Mouse (Mus musculus): Measurements from ENCODE around the gene Tldc2.

Tldc2 gene

GRCm38 (mm10) chr2:157086796-157087195 lies at the start of gene Tldc2:
Gene Tldc2, plus strand, starts transcription at chr2:157087055.
- DNase-seq, result no peak

DNA sequence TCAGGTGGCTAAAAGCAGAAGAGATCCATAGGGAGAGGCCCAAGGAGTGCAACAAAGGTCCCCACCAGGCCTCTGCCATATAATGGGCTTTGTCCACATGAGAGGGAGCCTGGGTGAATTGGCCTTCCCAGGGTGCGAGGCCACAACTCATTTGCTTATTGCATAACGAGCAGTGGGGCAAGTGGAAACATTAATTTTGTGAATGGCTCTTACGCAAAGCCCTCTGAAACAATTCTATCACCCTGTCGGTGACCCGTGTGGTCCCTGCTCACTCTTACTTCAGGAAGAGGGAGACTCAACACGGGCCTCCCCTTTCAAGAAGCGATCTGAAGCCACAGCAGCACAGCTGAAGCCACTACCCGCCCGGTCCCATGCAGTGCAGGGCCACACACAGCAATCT lies 49.6 kb upstream of the Tldc2 start:
- peak in 1 of 2 experiments; percentile 31 for DNase-seq

DNA sequence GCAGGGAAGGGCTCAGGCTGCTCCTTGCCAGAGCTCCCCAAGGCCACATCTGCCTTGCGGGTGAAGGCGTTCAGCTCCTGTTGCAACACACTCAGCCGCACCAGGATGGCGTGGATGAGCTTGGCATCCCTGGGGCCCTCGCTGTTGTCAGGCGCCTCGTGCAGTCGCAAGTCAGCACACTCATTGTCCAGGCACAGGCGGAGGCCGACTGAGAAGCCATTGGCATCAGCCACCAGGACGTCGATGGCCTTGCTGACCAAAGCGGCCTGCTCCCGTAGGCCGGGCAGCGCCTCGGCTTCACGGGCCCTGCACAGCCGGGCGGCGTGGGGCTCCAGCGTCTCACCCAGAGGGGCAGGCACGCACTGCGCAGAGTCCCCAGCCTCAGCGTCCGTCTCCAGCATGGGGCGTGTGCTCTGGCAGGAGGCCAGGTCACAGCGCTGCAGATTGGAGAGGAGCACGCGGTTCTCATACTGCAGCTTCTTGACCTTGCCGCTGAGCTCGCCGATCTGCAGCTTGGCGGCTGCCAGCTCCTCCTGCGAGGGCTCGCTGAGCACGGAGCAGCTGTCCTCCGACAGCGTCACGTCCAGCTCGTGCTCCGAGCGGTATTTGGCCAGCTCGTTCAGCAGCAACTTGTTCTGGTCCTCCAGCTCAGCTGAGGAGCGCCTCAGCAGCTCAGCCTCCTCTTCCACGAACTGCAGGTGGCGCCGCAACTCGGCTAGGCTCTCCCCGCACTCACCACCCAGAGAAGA lies 46.8 kb upstream of the Tldc2 start:
- peak; percentile 63 to 72 for DNase-seq

DNA sequence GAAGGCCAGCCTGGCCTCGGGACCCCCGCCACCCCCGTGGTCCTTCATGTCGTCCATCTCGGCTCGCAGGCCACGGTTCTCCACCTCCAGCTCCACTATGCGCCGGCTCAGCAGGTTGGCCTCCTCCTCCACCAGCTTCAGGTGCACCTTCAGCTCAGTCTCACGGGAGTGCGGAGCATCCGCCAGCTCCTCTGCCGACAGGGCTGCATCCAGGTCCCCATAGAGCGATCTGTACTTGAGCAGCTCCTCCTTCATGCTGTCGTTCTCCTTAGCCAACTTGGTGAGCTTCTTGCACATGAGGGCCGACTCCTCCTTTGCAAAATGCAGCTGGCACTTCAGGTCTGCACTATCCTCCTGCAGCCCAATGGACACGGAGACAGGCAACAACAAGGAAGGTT lies 46.2 kb upstream of the Tldc2 start:
- DNase-seq, result no peak

- peak in 1 of 2 experiments; percentile 31 for DNase-seq
These were observed 45.4 kb upstream of the Tldc2 start for GRCm38 (mm10) chr2:157041421-157041820.

DNA sequence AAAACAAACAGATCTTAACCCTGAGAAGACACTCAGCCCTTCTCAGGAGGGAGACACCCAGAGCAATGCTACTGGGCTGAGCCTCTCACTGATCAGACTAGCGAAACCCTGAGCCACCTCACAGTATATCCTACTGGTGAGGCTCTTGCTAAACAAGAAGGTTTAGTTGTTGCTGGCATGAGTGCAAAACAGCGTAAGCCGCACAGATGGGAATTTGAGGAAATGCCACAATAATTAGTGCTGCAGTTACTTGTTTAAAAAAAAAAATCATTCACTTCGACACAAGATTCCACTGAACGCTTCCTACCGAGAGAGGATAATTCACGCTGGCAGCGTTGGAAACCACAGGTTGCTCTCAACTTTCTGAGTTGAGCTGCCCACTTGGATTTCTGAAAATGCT lies 43.3 kb upstream of the Tldc2 start:
- peak in 1 of 2 experiments; percentile 48 for DNase-seq

GRCm38 (mm10) chr2:157043987-157044386 lies 42.9 kb upstream of the Tldc2 start:
- peak in 1 of 2 experiments; percentile 35 for DNase-seq

DNA sequence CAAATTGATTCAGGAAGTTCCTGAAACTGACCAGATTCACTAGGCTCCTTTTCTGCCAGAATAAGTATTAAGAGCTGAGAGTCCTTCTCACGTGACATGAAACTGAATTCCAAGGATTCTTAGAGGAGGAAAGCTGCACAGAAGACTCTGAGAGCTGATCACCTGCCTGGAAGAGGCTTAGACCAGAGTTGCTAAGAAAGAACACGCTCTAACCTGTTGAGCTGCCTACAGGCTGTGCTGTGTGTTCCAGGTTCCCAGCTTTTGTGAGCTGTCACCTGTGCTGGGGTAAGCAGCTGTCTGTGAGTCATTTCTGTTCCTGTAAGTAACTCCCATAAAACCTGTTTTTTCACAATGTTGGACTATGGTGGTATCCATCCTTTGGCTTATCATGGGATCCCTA lies 40.9 kb upstream of the Tldc2 start:
- no peak for DNase-seq

DNA sequence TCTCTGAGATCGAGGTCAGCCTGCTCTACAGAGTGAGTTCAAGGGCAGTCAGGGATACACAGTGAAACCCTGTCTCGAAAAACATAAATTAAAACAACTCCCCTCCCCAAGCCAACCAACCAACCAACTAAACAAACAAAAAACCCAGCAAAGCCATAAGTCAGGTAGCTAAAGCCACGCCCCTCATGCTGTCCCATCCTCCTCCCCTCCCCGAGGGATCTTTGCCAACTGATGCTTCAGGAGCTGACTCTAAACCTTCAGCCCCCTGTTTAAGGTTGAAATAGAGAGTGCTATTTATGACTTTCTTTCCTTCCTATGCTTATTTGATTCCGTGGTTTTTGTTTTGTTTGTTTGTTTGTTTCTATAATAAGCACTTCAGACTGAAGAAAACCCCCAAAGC lies 39.9 kb upstream of the Tldc2 start:
- DNase-seq, result peak in 1 of 2 experiments; percentile 38

GRCm38 (mm10) chr2:157048395-157049181 lies 38.3 kb upstream of the Tldc2 start:
- peak; percentile 67 to 71 for DNase-seq

GRCm38 (mm10) chr2:157049831-157050243 lies 37.0 kb upstream of the Tldc2 start:
- DNase-seq, result peak in 1 of 2 experiments; percentile 53

- DNase-seq, result no peak
These were observed 34.4 kb upstream of the Tldc2 start for GRCm38 (mm10) chr2:157052448-157052847.

GRCm38 (mm10) chr2:157053124-157053523 lies 33.7 kb upstream of the Tldc2 start:
- no peak for DNase-seq

DNA sequence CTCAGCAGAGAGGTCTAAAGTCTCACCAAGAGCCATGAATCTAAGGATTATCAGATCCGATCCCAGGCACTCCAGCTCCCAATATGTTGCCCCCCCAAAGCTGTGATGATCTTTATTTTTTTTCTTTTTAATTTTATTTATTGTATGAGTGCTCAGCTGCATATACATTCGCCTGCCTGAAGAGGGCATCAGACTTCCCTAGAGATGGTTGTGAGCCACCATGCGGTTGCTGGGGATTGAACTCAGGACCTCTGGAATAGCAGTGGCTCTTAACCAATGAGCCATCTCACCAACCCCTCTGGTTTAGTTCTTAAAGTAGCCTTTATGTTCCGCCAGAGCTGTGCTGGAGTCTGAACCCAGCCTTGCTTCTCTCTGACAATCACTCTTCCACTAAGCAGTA lies 33.1 kb upstream of the Tldc2 start:
- no peak for DNase-seq

DNA sequence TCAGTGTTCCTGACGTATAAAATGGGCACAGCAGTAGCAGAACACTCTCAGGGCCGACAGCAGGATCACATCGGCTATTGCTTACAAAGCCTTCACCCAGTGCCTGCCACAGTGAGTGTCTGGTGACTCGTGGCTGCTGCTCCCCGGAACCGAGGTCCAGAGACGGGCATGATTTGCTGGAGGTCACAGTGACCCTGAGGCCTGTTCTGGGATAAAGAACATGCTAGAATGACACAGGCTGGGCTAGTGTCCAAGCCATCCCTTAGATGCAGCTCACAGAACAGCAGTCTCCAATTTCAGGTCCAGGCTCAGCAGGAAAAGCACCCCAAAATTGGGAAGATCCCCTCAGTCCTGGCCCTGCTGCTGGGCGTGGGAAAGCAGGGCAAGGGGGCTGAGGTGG lies 32.6 kb upstream of the Tldc2 start:
- peak in 1 of 2 experiments; percentile 46 for DNase-seq

DNA sequence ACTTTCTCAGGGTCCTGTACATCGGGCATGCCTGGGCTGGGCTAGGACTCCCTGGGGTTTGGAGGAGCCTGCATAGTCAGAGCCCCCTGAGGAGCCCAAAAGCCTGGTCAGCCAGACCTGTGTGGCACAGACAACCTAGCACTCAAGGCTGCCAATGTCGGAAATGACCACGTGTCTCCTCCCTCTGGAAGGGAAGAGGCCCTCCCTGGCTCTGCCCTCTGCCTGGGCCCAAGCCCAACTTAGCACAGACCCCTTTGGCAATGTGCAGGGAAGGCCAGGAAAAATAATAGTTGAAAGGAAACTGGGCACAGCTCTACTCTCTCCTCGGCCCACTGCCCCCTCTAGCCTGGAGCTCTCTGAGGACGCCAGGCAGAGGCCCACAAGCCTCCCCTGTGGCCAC lies 32.0 kb upstream of the Tldc2 start:
- peak; percentile 63 for DNase-seq

GRCm38 (mm10) chr2:157055721-157056120 lies 31.1 kb upstream of the Tldc2 start:
- no peak for DNase-seq

DNA sequence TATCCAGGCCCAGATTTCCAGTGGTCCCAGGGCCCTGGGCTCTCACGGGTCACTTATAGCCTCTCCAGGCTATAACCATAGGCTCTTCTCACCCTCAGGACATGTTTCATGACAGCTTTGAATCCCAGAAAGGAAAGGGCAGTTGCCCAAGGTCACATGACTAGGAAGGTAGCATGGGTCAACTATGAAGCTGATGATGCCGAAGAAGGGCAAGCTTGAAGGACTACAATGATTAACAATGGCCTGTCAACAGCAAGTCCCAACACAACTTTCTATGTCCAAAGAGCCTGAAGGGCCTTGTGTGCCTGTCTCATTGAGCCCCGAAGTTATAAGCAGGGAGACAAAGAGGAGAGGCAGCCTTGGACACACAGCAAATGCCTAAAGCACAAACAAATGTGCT lies 29.7 kb upstream of the Tldc2 start:
- no peak for DNase-seq

DNA sequence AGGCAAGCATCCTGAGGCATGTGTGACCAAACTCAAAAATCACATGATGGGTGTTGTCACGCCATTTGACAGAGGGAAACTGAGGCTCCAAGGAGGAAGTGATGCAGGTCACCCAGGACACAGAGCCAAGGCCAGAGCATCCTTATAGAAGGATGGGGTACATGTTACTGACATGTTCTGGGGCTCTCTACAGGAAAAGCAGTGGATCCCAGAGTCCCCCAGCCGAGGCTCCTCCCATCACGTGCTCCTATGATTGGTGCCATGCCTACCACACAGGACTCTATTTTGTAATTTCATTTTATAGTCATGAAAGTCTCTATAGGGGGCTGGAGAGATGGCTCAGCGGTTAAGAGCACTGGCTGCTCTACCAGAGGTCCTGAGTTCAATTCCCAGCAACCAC lies 29.1 kb upstream of the Tldc2 start:
- DNase-seq, result peak in 1 of 2 experiments; percentile 16

GRCm38 (mm10) chr2:157058342-157058998 lies 28.4 kb upstream of the Tldc2 start:
- DNase-seq, result peak; percentile 76 to 78

- peak; percentile 49 to 52 for DNase-seq
These were observed 27.7 kb upstream of the Tldc2 start for GRCm38 (mm10) chr2:157059166-157059565.

- DNase-seq, result peak; percentile 62 to 67
These were observed 26.8 kb upstream of the Tldc2 start for GRCm38 (mm10) chr2:157060037-157060436.

DNA sequence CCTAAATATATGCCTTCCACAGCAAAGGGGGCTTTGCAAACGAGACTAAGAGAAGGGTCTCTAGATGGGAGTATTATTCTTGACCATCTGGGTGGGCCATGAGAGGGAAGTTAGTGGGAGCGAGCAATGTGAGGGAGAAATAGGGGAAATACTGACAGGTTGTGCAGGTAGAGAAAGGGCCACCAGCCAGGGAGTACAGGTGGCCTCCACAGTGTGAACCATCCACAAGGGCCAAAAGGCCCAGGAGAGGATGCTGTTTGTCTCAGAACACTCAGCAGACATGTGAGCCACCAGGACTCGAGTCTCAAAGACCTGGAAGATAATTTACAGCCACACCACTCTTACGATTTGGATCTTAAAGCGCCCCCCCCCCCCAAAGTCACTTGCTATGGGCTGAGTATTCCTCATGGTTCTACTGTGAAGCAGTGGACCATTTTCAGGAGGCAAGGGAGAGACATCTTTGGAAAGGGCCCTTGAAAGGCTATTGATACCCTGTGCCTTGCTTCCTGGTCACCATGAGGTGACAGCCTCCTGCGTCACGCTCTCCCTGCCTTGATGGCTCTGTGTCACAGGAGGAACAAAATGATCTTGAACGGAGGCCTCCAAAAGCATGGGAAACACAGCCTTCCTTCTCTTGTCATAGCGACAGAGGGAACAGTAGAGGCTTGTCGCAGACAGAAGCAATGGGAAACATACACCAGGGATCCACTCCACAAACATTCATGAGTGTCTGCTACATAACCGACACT lies 26.1 kb upstream of the Tldc2 start:
- peak; percentile 83 to 84 for DNase-seq

Data from cerebellum, adult 18-20 months (tissue).